Mouse (Mus musculus): ENCODE measurements around the gene Man1a.

The Man1a gene

GRCm38 (mm10) chr10:54013143-54013791, 63.1 kb downstream of the Man1a start:
- peak; percentile 30 for DNase-seq

DNA sequence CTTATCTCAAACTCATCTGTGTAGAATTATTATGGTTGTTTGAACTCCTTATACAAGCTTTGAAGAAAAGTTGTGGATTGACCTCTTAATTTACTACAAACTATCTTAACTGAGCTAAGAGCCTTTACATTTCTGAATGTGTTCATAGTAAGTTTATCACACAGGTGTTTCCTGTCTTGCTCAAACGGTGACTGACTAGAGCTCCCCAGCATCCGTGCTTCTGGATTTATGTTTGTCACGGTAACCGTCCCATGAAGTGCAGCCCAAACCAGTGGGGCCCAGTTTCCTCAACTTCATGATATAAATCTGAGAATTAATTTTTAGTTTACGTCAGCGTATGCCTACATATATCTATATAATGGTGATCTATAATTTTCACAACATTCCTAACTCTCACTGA, 67.3 kb downstream of the Man1a start:
- DNase-seq, result no peak

DNA sequence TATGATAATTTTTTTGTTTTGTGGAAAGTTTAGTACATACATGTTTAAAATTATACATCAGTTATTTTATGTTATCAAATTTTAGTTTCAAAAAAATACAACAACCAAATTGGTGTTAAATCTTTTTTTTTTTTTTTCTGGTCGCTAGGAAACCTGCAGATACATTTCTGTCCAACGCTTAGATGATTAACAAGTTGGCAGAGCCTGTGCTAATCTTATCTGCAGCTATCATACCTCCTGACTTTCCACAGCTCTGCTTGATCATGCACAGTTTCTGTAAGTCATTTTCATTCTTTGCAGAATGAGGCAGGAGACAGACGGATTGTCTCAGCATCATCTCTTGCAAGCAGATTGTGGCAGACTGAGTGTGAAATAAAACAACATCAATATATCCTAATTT, 69.5 kb downstream of the Man1a start:
- no peak for DNase-seq

GRCm38 (mm10) chr10:54005847-54006246, 70.6 kb downstream of the Man1a start:
- peak; percentile 34 for DNase-seq

GRCm38 (mm10) chr10:54002936-54003335, 73.5 kb downstream of the Man1a start:
- peak; percentile 66 for DNase-seq

DNA sequence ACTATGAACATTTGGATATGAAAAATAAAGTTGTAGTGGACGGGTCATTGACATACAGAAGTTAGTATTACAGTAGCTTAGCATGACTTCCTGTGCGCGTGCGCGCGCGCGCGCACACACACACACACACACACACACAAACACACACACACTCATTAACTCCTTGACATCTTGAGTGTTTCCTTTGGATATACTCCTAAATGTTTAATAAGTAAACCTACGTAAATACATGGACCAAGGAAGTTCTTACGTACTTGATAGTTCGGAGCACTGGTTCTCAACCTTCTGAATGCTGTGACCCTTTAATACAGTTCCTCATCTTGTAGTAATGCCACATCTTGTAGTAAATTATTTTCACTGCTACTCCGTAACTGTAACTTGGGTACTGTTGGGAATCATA, 79.1 kb downstream of the Man1a start:
- peak; percentile 19 for DNase-seq

- DNase-seq, result peak; percentile 74
These were observed 80.2 kb downstream of the Man1a start for GRCm38 (mm10) chr10:53996216-53996615.

GRCm38 (mm10) chr10:53994591-53994990, 81.8 kb downstream of the Man1a start:
- peak; percentile 16 for DNase-seq

GRCm38 (mm10) chr10:53990434-53990833, 86.0 kb downstream of the Man1a start:
- DNase-seq, result peak; percentile 30

DNA sequence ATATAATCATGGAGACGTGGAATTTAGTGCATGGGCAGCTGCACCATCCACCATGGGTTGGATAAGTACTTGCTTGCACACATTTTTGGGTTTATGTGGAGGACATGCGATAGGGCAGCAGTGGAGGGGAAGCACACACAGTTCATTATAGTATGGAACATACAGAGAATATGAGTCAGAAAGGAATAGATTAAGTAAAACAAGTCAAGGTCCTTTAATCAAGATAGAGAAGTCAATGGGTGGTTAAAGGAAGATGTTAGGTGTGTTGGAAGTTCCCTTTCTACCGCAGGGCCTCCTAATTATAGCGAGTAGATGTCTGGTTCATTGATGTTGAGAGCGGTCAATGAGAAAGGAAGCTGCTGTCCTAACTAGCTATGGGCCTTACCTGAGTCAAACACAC, 91.5 kb downstream of the Man1a start:
- no peak for DNase-seq

DNA sequence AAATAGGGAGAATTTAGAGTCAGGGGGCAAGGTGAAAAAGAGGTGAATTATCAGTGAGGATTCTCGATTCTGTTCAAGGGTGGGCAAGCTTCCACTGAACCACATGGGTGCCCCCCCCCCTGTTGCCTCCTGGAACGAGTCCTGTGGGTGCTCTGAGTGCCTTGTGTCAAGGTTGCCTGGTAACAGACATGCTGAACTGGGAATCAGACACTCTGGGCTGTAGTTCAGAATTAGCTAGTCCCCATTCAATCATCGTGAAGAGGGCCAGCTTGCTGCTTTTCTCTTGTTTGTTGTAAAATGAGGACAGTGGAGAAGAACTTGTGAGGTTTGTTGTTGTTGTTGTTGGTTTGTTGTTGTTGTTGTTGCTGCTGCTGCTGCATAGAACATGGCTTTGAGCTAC, 92.3 kb downstream of the Man1a start:
- peak; percentile 91 for DNase-seq

DNA sequence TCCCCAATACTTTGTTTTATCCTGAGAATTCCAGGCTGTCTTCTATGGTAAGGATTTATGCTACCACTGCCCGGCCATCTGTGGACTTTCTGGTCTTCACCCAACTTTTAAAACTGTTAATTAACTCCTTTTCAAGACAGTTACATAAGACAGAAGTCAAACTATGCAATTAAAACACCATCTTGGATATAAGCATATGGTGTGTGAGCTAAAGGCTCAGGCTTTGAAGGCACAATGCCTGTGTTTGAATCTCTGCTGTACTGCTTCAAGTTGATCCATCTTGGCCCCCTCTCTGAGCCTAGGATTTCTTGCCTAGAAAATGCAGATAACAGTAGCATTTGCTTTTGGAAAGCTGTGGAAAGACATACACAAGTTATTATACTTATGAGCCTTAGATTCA, 97.8 kb downstream of the Man1a start:
- no peak for DNase-seq

GRCm38 (mm10) chr10:53974180-53974579, 102.2 kb downstream of the Man1a start:
- no peak for DNase-seq

DNA sequence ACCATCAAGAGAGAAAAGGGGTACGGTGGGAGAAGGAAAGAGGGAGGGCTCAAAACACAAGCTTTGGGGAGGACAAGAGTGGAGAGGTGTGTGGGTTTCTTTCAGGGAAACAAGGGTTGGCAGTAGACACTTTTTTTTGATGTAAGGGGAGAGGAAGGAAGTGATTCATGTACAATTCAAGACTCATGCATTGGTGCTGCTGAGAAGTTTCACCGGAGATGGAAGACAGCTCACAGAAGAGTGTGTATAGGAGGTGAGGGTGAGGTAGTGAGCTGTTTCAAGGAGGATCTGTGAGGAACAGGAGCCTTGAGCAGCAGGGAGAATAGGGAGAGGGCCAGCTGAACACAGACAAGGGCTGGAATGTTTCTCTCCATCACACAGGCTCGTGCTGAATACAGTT, 116.7 kb downstream of the Man1a start:
- peak; percentile 62 for DNase-seq

DNA sequence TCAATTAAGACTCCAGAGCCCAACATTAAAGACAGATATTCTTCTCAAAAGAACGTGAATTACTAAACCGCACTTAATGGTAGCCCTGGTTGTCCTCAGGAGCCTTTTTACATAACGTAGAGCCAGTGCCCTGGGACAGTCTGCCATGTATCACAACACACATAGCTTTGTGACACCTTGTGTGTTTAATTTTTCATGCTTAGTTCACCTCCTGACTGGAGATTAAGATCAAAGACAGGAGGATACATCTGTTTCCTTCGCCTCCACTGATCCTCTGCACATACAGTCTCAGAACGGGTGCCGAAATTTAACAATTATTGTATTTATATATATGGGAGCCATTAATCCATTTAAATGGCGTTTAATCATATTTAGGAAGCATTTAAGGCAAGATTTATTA, 134.8 kb downstream of the Man1a start:
- no peak for DNase-seq

DNA sequence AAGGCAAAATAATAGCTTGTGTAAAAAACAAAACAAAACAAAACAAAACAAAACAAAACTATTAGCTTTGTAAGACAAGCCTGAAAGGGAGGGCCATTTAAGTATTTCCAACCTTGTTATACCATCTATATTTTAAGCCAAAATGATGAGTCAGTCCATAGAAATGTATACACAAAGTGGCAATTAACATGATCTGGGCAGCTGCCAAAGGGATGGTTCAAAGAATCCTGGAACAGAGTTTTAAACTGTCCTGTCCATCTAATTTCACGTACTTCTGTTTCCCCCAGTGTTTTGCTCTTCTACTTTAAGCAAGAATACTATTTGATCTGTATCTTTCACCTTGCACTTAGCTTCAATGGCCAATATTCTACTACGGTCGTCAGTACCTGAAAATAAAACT, 138.2 kb downstream of the Man1a start:
- no peak for DNase-seq

DNA sequence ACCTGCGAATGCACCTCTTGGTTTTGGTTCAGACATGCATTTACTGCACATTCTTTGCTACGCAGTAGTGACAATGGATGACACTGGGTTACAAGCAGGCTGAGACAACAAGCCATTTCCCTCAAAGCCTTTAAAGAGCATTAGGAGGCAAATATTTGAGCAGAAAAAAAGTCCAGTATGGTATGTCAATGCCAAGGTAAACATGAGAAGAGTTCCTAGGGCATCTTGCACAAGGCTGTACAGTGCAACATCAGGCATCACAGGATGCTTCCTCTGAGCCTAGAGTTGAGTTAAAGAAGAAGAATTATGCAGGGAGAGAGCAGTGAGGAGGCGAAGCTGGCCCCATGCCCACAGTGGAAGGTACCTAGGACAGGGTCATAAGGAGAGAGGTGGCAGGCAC, 140.3 kb downstream of the Man1a start:
- DNase-seq, result no peak

DNA sequence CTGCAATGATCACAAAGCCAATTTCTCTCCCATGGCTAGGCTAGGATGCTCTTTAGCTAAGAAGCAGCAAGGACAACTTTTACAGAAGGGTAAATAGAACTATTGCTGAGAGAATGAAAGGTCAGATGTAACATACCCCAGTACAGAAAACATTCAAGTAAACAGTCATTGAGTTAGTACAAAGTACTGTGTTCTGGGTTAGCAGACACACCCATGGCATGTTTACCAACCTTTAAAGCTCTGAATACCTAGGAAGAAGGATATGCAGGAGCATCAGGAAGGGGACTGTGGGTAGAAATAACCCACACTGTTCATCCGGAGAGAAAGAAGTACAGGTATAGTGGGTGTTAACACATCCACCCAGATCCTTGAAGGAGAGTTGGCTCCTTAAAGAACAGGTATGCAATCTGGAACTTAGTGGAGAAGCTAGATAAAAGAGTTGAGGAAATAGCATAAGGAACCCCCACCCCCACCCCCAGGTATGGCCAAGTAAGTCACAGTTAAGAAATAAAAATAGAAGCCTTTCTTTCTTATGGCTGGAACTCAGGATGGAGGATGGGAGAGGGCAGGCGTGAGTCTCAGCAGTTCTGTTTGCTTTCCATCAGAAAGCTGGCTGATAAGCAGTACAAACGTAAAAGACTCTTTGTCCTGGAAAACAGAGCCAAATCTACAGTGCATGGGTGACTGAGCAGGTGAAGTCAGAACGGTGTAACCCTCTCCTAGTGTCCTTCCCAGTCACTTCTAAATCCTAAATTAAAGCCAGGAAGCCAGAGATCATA, 146.5 kb downstream of the Man1a start:
- no peak for DNase-seq

GRCm38 (mm10) chr10:53927904-53928303, 148.5 kb downstream of the Man1a start:
- peak; percentile 95 for DNase-seq

GRCm38 (mm10) chr10:53925456-53925855, 151.0 kb downstream of the Man1a start:
- DNase-seq, result peak; percentile 93

DNA sequence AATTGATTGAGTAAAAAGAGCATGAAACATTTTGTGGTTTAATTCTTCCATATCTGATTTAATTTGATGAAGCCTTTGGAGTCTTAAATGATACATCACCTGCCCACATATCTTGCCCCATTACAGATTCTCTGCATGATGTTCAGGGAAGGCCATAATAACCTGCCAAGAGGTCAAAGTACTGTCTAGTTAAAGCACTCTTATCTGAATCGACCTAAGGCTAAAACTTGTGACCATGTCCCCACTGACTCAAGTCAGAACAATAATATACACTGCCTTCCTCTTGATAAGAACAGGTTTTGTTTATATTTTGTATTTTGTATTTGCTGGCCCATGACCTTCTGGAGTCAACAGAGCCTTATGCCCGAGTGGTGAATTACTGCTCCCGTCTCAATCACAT, 154.2 kb downstream of the Man1a start:
- DNase-seq, result no peak

DNA sequence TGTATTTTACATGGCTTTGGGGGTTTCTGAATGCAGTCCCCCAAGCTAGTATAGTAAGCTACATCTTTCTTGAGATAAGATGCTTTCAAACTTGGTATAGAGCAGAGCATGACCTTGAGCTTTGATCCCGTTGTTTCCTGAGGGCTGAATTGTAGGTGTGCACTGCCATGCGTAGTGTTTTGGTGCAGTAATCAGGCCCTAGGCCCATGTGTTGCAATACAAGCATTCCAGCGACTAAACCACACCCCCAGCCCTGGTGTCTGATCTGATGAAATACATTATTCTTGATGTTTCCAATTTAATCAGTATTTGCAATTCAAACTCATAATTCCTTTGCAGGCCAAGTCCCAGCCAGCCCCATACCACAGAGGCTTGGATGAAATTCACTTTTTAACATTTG, 158.9 kb downstream of the Man1a start:
- DNase-seq, result no peak

DNA sequence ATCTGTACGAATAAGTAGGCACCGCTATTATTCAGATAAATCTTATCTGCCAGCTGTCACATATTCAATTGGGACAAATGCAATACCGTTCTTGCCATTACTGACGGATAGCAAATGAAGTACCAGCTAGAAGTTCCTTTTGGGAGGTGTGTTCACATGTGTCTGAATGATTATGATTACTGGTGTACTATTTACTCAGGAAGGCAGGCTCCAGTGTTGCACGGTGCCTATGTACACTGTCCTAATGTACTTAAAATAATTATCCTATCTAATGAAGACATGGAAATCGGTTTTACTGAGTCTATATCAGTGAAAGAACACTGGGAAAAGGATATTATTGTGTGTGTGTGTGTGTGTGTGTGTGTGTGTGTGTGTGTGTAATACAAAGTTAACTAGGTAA, 160.7 kb downstream of the Man1a start:
- no peak for DNase-seq

- DNase-seq, result no peak
These were observed 161.3 kb downstream of the Man1a start for GRCm38 (mm10) chr10:53914974-53915609.

Measured in heart, adult 11 months (tissue).